Mouse (Mus musculus): ENCODE measurements at regions not wholly inside any gene's neighbourhood (a gene's known extent, or its start where the extent isn't known, plus 50 kb on each side); places are given as distances from the start of the nearest gene placed in this dataset.

GRCm38 (mm10) chr10:100282471-100282870, 53.0 kb upstream of the Gm4301 start:
- TF ChIP-seq CTCF (conservative IDR thresholded peaks at IDR 0.05; ENCODE audit: low read length) (no peak), POU5F1 (IDR thresholded peaks at IDR 0.05; ENCODE audit: borderline replicate concordance, low read length) (no peak), NANOG (IDR thresholded peaks at IDR 0.05; ENCODE audit: borderline replicate concordance, low read length) (no peak)
- no peaks in the 10 kb centered on the region for H3K27me3 ChIP-seq (ENCODE audit: insufficient read depth, low read length)
- H3K9me3 ChIP-seq (ENCODE audit: low read length), result peaks cover 11% of the 10 kb centered on the region
- H3K36me3 ChIP-seq (ENCODE audit: insufficient read depth, low read length), result no peaks in the 10 kb centered on the region
- H3K4me1 ChIP-seq (replicated peaks; ENCODE audit: low read depth, low read length), result no peaks in the 10 kb centered on the region
- no peak overlapping the region for H3K4me3 ChIP-seq (replicated peaks; ENCODE audit: low read length)
